Mouse (Mus musculus): ENCODE measurements around the gene Kcnh4.

Kcnh4 gene

GRCm38 (mm10) chr11:100710977-100711376, 48.8 kb downstream of the Kcnh4 start:
- no peak for DNase-seq (ENCODE audit: low spot score in 2 of 2)

- no peak for DNase-seq (ENCODE audit: low spot score in 2 of 2)
These were observed 49.2 kb downstream of the Kcnh4 start for GRCm38 (mm10) chr11:100710528-100710927.

GRCm38 (mm10) chr11:100709201-100709810, 50.4 kb downstream of the Kcnh4 start:
- DNase-seq (ENCODE audit: low spot score in 2 of 2), result no peak

GRCm38 (mm10) chr11:100705095-100705747, 54.5 kb downstream of the Kcnh4 start:
- no peak for DNase-seq (ENCODE audit: low spot score in 2 of 2)

GRCm38 (mm10) chr11:100703851-100704531, 55.8 kb downstream of the Kcnh4 start, which contains the start of gene Dhx58:
Dhx58 (minus strand) TSS chr11:100704271.
- no peak for DNase-seq (ENCODE audit: low spot score in 2 of 2)

- DNase-seq (ENCODE audit: low spot score in 2 of 2), result no peak
These were observed 56.4 kb downstream of the Kcnh4 start for GRCm38 (mm10) chr11:100703366-100703765.

- no peak for DNase-seq (ENCODE audit: low spot score in 2 of 2)
These were observed 56.8 kb downstream of the Kcnh4 start for GRCm38 (mm10) chr11:100702906-100703305.

- peak; percentile 36 to 67 for DNase-seq (ENCODE audit: low spot score in 2 of 2)
These were observed 57.5 kb downstream of the Kcnh4 start for GRCm38 (mm10) chr11:100702081-100702851.

- peak; percentile 28 to 38 for DNase-seq (ENCODE audit: low spot score in 2 of 2)
These were observed 58.4 kb downstream of the Kcnh4 start for GRCm38 (mm10) chr11:100701301-100701700.

GRCm38 (mm10) chr11:100700710-100701109, 59.0 kb downstream of the Kcnh4 start:
- no peak for DNase-seq (ENCODE audit: low spot score in 2 of 2)

- DNase-seq (ENCODE audit: low spot score in 2 of 2), result no peak
These were observed 61.8 kb downstream of the Kcnh4 start for GRCm38 (mm10) chr11:100697921-100698320.

GRCm38 (mm10) chr11:100694926-100695325, 64.8 kb downstream of the Kcnh4 start:
- DNase-seq (ENCODE audit: low spot score in 2 of 2), result peak; percentile 46 to 81

- no peak for DNase-seq (ENCODE audit: low spot score in 2 of 2)
These were observed 66.6 kb downstream of the Kcnh4 start for GRCm38 (mm10) chr11:100693154-100693553.

- DNase-seq (ENCODE audit: low spot score in 2 of 2), result peak in 1 of 2 experiments; percentile 51
These were observed 67.6 kb downstream of the Kcnh4 start, which contains the start of gene Zfp385c for GRCm38 (mm10) chr11:100692164-100692616. Zfp385c (minus strand) TSS chr11:100692455.

- no peak for DNase-seq (ENCODE audit: low spot score in 2 of 2)
These were observed 69.4 kb downstream of the Kcnh4 start for GRCm38 (mm10) chr11:100690389-100690788.
